Mouse (Mus musculus) cerebellum, adult 9-10 months (tissue): ENCODE data around the gene Tprg.

Experiments used
- DNase-seq: peaks from one replicate; pipeline ENCODE4 v3.0.0; 2022

Tprg gene

GRCm38 (mm10) chr16:25333279-25334219 is 46.9 kb downstream of the Tprg start:
- DNase-seq = no peak

GRCm38 (mm10) chr16:25335058-25335703 is 48.6 kb downstream of the Tprg start:
- no peak for DNase-seq

GRCm38 (mm10) chr16:25349626-25350025 is 63.0 kb downstream of the Tprg start:
- DNase-seq = peak; percentile 42

GRCm38 (mm10) chr16:25367834-25368233 is 81.2 kb downstream of the Tprg start:
- no peak for DNase-seq

DNA sequence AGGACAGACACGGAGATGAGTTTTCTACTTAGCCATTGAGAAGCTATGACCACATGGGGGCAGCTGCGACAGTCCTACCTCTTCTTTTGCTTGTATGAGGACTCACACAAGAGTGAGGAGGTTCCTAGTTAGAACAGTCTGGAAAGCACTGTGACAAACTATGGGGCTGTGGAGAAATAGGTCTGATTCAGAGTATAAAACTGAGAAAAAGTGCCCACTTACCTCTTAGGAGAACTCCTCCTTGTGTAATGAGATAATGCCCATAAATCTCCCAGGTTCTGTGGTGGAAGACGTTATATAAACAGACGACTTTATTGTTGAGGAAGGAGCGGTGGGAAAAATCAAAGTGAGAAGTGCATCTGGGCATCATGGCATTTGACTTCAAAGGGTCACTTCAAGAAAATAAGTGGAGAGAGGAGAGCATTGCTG is 83.4 kb downstream of the Tprg start:
- DNase-seq = no peak

GRCm38 (mm10) chr16:25374121-25374520 is 87.5 kb downstream of the Tprg start:
- no peak for DNase-seq

- no peak for DNase-seq
These were observed 88.2 kb downstream of the Tprg start for GRCm38 (mm10) chr16:25374775-25375174.

DNA sequence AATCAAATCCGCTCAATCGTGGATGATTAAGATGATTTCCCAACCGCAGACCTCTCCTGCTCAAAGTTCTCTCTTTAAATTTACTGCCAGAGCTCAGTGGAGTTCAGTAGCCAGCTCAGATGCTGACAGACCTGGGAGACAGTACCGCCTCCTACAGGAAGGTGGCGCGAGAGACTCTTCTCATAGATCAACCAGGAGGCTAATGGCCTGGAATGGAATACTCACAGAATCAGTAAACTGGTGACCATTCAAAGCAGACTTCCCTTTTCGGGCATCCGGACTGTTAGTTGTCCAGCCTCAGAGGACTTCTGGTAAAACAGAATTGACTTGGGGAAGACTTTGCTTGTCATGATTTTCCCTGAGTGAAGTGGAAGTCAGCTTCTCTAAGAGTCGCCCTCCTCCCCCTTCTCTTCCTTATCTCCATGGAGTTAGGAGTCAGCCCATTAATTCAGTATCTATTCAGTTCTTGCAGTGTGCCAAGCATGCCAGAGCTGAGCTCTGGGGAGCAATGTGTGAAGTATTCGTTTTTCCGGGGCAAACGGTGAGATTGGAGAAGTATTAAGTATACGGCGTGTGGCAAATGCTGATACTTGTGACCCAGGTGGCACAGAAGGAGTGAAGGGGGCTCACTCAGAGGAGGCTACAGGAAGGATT is 90.2 kb downstream of the Tprg start:
- DNase-seq = peak; percentile 32

DNA sequence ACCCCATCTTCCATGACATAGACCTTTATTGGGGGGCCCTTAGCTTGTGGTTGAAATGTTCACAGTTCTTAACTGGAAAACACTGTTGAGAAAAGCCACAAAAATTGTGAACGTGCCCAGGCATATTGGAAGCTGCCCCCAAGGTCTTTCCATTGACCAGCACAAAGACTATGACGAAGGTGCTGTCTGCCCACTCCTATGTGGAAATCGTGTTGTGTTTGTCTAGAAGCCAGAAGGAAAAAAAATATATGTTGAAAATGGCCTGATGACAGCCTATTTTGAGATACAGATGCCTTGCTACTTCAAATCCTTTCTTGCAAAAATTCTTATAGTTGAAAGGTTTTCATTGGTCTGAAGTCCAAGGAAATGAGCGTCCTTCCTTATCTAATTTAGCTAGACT is 91.1 kb downstream of the Tprg start:
- DNase-seq = no peak

DNA sequence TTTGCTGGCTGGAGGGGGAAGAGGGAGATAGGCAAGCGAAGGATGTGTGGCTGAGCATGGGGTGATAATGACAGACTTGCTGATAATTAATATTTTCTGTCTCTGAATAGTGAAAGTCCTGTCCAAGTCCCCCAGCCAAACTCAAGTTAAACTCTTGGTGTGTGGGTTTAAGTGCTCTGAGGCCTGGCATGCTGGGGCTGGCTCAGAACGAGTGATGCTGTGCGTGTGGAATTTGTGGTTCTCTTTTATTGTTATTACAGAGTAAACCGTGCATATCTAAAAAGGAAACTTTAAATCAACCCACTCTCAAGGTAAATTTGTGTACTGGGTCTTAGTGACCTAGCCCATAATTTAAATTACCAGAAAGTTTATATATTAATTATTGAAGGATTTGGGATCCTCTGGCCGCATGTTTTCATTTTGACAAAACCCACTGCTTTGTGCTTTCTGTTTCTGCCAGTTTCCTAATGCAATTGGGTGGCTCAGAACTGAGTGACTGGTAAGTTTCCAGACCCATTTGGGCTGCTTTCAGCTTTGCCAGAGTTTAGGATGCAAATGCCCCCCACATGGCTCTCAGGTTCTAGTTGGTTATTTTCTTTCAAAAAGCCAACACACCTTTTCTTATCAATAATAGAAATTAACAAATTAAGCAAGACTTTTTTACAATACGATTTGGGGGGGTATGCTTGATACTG is 99.0 kb downstream of the Tprg start:
- no peak for DNase-seq

DNA sequence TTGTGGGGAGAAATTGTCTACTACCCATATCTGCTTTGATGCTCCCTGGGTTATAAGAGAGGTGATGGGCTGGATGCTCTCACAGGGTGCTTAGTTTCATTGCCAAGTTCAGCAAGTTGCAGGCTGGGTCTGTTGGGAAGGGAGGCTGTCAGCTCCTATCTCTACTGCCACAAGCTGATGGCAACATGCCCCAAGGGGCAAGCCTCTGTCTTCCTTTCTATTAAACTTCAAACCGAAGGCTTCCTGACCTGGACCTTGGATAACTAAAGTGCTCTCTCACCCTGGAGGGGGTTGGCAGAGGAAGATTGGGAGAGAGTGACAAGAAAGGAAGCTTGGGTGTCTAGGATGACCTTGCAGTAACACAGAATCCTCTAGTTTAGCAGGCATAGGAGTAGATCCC is 108.1 kb downstream of the Tprg start:
- no peak for DNase-seq

GRCm38 (mm10) chr16:25404156-25404555 is 117.5 kb downstream of the Tprg start:
- DNase-seq = no peak

DNA sequence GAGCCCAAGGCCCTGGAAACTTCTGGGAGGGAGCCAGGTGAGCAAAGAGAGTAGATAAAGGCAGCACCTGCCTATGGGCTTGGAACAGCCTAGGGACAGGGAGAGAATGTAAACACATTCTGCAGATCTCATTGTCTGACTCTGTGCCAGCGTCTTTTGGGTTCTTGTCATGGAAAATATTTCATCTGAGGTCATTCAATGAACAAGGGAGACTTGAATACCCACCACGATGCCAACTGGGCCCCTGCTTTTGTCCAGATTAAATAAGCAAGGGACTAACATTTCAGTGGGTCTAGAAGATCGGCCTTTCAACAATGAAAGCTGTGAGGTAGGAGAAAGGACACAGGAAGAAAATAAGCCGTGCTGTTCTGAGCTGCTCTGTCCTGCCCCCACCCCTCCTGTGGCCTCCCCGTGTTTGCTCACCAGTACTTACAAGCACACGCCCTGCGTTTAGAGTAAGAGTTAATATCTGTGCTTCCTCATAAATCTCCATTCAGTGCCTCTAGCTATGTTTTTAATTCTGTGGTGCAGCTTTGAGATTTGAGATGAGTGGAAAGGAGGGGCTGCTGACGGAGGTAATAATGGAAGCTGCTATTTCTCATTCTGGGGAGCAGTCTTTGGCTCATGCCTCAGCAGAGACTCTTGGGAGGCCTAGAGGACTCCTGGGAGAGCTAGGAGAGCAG is 120.7 kb downstream of the Tprg start:
- no peak for DNase-seq

DNA sequence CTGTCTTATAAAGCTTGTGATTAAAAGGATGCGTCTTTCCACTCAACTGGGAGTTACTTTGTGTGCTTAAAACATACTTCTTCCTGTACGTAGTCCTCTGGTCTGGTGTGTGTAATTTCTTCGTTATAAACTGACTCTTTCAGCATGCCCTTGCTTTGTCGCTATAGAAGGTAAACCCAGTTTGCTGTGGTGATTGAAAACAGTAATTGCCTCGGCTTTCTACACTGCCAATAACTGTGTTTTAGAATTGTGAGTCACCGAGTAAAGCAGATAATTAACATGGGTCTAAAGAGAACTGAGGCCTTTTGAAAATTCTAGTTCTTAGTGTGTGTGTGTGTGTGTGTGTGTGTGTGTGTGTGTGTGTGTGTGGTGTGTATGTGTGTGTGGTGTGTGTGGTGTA is 121.4 kb downstream of the Tprg start:
- no peak for DNase-seq

GRCm38 (mm10) chr16:25411307-25411706 is 124.7 kb downstream of the Tprg start:
- no peak for DNase-seq

- no peak for DNase-seq
These were observed 127.3 kb downstream of the Tprg start for GRCm38 (mm10) chr16:25413885-25414284.

DNA sequence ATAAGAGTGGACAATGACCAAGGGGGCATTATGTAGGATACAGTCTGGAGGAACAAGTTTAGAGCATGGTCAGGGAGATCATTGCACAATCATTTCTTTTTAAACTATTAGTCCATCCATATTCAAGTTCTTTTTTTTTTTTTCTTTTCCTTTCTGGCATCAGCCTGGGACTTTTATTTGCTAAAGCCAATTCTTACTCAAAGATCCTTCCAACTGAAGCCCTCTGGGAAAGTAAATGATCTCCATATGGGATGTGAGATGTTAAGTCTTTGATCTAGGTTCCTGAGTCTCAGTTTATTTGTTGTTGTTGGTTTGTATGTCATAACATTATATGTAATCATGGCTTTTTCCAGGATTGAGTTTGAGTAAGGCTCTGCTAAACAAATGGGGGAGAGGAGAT is 128.6 kb downstream of the Tprg start:
- no peak for DNase-seq

- DNase-seq = no peak
These were observed 131.4 kb downstream of the Tprg start for GRCm38 (mm10) chr16:25417875-25418630.

DNA sequence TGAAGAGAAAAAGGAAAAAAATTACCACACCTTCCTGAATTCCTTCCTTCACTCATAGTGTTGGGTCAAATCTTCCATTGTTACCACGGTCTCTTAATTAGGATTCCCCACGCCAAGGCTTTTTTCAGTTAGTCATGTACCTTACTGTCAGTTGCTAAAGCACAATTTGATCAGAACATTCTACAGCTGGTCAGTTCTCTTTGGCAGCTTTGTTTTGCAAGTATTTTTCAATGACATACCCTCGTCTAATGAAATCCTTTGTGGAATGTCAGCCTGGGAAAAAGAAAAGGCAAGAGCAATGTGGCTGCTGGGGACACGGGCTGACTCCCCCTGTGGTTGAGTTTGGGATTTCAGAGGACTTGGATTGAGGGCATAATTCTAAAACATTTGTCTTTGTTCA is 136.4 kb downstream of the Tprg start:
- no peak for DNase-seq

- no peak for DNase-seq
These were observed 137.4 kb downstream of the Tprg start for GRCm38 (mm10) chr16:25424001-25424400.

DNA sequence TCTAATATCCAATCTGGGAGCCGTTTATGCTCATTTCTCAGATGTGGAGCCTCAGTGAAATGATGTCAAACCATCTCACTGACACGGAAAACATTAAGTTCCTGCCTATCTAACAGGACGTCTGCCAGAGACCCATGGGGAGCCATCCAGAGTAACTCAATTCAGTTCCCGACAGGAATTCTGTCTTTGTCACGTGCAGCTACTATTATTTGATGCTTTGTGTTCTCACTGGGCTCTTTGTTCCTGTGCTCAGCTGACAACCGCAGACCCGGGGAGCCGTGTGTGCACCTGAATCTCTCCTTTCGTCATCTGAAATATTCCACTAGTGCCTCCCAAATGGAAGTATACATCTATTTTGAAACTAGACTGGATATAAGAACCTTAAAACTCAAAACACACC is 138.3 kb downstream of the Tprg start:
- no peak for DNase-seq

DNA sequence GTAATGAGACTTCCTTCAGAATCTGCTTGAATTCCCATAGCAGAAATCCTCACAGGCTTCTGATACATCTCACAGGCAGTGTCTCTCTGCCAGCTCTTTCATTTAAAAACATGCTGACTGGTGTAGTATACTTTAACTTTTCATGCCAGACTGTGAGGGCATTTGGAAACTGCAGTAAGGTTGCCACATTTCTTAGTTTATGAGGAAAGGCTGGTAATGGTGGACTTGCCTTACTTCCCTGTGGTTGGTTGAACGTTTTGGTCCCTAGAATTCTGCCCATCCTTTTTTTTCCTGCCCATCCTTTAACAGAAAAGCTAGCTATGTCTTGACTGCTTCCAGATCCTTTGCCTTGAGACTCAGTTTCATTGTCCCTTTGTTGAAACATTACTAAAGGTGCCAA is 138.8 kb downstream of the Tprg start:
- no peak for DNase-seq
